Mouse (Mus musculus) G1E (cell line): ENCODE measurements around the gene Abca14. TPM values are rescaled to one million over a fixed set of nuclear protein-coding genes. Genes with fewer than 3 reads are reported as not detected.

Experiments
- ATAC-seq: 2 replicates; pipeline ENCODE4 v1.8.0; 2016; ENCODE audit warnings: mild to moderate bottlenecking; ENCODE audit not compliant: insufficient number of reproducible peaks, poor library complexity, low FRiP score, severe bottlenecking; ENCODE audit errors: extremely low read depth
- DNase-seq: peaks from one replicate; pipeline ENCODE4 v3.0.0; 2012; ENCODE audit warnings: low spot score
- H3K27me3 ChIP-seq: 2 replicates; pipeline ENCODE4 v1.6.1; 2012; ENCODE audit warnings: mild to moderate bottlenecking, low read length, inconsistent platforms; ENCODE audit not compliant: insufficient read depth
- H3K36me3 ChIP-seq: replicated peaks from 2 replicates; pipeline ENCODE3; 2012; ENCODE audit warnings: mild to moderate bottlenecking, inconsistent platforms
- H3K4me1 ChIP-seq: 2 replicates; pipeline ENCODE4 v1.6.1; 2012; ENCODE audit warnings: low read depth, low read length, inconsistent platforms, mixed read lengths; ENCODE audit not compliant: insufficient read depth
- H3K4me3 ChIP-seq: 2 replicates; pipeline ENCODE4 v1.5.1; 2012; ENCODE audit warnings: low read depth, mild to moderate bottlenecking, inconsistent platforms, low read length, moderate library complexity, mixed read lengths
- H3K9me3 ChIP-seq: replicated peaks from 2 replicates; pipeline ENCODE4 v1.6.1; 2012; ENCODE audit warnings: inconsistent platforms
- CTCF ChIP-seq: IDR thresholded peaks from 2 replicates; pipeline ENCODE4 v1.5.1; 2012; ENCODE audit warnings: low read depth, low read length, inconsistent platforms, mixed read lengths
- GATA1 ChIP-seq: IDR thresholded peaks from 2 replicates; pipeline ENCODE4 v1.6.1; 2012; ENCODE audit warnings: borderline replicate concordance, low read length, inconsistent platforms, mixed read lengths
- GATA2 ChIP-seq: IDR thresholded peaks from 2 replicates; pipeline ENCODE4 v1.6.1; 2012; ENCODE audit warnings: low read depth, low read length, inconsistent platforms, borderline replicate concordance
- POLR2AphosphoS5 ChIP-seq: IDR thresholded peaks from 2 replicates; pipeline ENCODE4 v1.6.1; 2012; ENCODE audit warnings: low read depth, low read length, inconsistent platforms; ENCODE audit not compliant: insufficient replicate concordance
- TAL1 ChIP-seq: conservative IDR thresholded peaks from 2 replicates; pipeline ENCODE4 v1.6.1; 2012; ENCODE audit warnings: low read depth, low read length, inconsistent platforms, mixed read lengths
- polyA plus RNA-seq: library from polyadenylated mRNA; stranded (reverse); fragments of >175 nt; gene quantifications from 2 replicates; pipeline ENCODE4 v1.2.3, GENCODE M21; 2012
- total RNA-seq, 2 experiments: library from RNA; stranded (forward) in 1 of 2; stranded (reverse) in 1 of 2; fragments of 200-1000 nt in 1 of 2; fragments of >200 nt in 1 of 2; fragmentation: Nextera tagmentation in 1 of 2; gene quantifications; 2 replicates each; pipeline ENCODE4 v1.2.3; 2014 to 2017

The Abca14 gene
- total and polyA plus RNA-seq, 3 experiments: 1.3 TPM; not detected in 2

GRCm38 (mm10) chr7:120195207-120195606 is 8.6 kb upstream of the Abca14 start:
- no peaks in the 10 kb centered on the region for H3K4me1 ChIP-seq
- H3K4me3 ChIP-seq: no peak overlapping the region
- no peaks in the 10 kb centered on the region for H3K27me3 ChIP-seq
- TF ChIP-seq CTCF (no peak), GATA1 (no peak), GATA2 (no peak), TAL1 (no peak), POLR2AphosphoS5 (no peak)
- ATAC-seq (no peak), DNase-seq (no peak)
- H3K9me3 ChIP-seq: no peaks in the 10 kb centered on the region
- no peaks in the 10 kb centered on the region for H3K36me3 ChIP-seq

- no peaks in the 10 kb centered on the region for H3K27me3 ChIP-seq
- H3K4me1 ChIP-seq: no peaks in the 10 kb centered on the region
- no peaks in the 10 kb centered on the region for H3K36me3 ChIP-seq
- TF ChIP-seq CTCF (no peak), POLR2AphosphoS5 (no peak), TAL1 (no peak), GATA2 (no peak), GATA1 (no peak)
- ATAC-seq: no peak
- H3K4me3 ChIP-seq: no peak overlapping the region
- DNase-seq: no peak
- no peaks in the 10 kb centered on the region for H3K9me3 ChIP-seq
These were observed 2.5 kb upstream of the Abca14 start for GRCm38 (mm10) chr7:120201231-120201744.

- no peaks in the 10 kb centered on the region for H3K36me3 ChIP-seq
- no peaks in the 10 kb centered on the region for H3K9me3 ChIP-seq
- ATAC-seq (no peak), DNase-seq (no peak)
- H3K4me1 ChIP-seq: no peaks in the 10 kb centered on the region
- no peaks in the 10 kb centered on the region for H3K27me3 ChIP-seq
- no peak within 1 kb of the TSS for H3K4me3 ChIP-seq
- no peak for TF ChIP-seq POLR2AphosphoS5
- TF ChIP-seq CTCF: no peak
- TF ChIP-seq GATA2: no peak
- no peak for TF ChIP-seq GATA1
- TF ChIP-seq TAL1: no peak
These were observed 2.0 kb upstream of the Abca14 start, which contains the start of gene Crym for GRCm38 (mm10) chr7:120201771-120202170. Crym (minus strand) TSS chr7:120202111.

- Histone ChIP-seq H3K9me3 (no peaks in the 10 kb centered on the region), H3K4me3 (no peak overlapping the region), H3K27me3 (no peaks in the 10 kb centered on the region), H3K36me3 (no peaks in the 10 kb centered on the region), H3K4me1 (no peaks in the 10 kb centered on the region)
- no peak for TF ChIP-seq TAL1
- TF ChIP-seq GATA2: no peak
- no peak for TF ChIP-seq GATA1
- TF ChIP-seq CTCF: no peak
- TF ChIP-seq POLR2AphosphoS5: no peak
- no peak for ATAC-seq
- no peak for DNase-seq
These were observed 2.2 kb downstream of the Abca14 start for GRCm38 (mm10) chr7:120205989-120206388.

GRCm38 (mm10) chr7:120228541-120228940 is 24.8 kb downstream of the Abca14 start:
- no peak overlapping the region for H3K4me3 ChIP-seq
- no peak for DNase-seq
- no peak for ATAC-seq
- no peaks in the 10 kb centered on the region for H3K36me3 ChIP-seq
- no peaks in the 10 kb centered on the region for H3K27me3 ChIP-seq
- H3K9me3 ChIP-seq: no peaks in the 10 kb centered on the region
- TF ChIP-seq POLR2AphosphoS5: no peak
- no peak for TF ChIP-seq GATA2
- no peak for TF ChIP-seq CTCF
- TF ChIP-seq GATA1: no peak
- no peak for TF ChIP-seq TAL1
- no peaks in the 10 kb centered on the region for H3K4me1 ChIP-seq

- no peak for DNase-seq
These were observed 37.3 kb downstream of the Abca14 start for GRCm38 (mm10) chr7:120241092-120241491.

More at GRCm38 (mm10) chr7:120241092-120241491, 37.3 kb downstream of the Abca14 start:
- no peaks in the 10 kb centered on the region for H3K4me1 ChIP-seq
- H3K27me3 ChIP-seq: 0 out of 2 replicates have a peak, but pooled peaks cover 5% of the 10 kb centered on the region
- H3K4me3 ChIP-seq: no peak overlapping the region
- H3K9me3 ChIP-seq: no peaks in the 10 kb centered on the region
- no peak for ATAC-seq
- no peak for TF ChIP-seq TAL1
- TF ChIP-seq GATA1: no peak
- TF ChIP-seq GATA2: no peak
- TF ChIP-seq CTCF: peak; percentile 52; the same call in 1 of the 2 replicates
- no peaks in the 10 kb centered on the region for H3K36me3 ChIP-seq
